24 mouse cellular contexts compared by ENCODE assay signal in genomic region chr9:66604349-66605206, GRCm38 (mm10). TPM values are rescaled to one million over a fixed set of nuclear protein-coding genes. Genes with fewer than 3 reads are reported as not detected.
DNase-seq lines count a peak whose midpoint lies in the region; ATAC-seq lines count a peak whose summit lies in the region.
"Had no signal": no experiment of that assay in that cellular context is flagged by ENCODE, and none has a peak within 500 bp of the region (broad histone marks: within the 10 kb centered on the region; RNA-seq: fewer than 3 reads in every experiment).

No protein-coding gene starts in this region.

- 81% methylated on average over 8 of the region's 8 CpGs for WGBS in kidney, embryonic 14.5 days
- 54% methylated on average over 8 of the region's 8 CpGs for whole genome bisulfite sequencing in liver, embryonic 12.5 days (ENCODE audit: insufficient replicate concordance)
- WGBS in liver, embryonic 11.5 days, result 67% methylated on average over 8 of the region's 8 CpGs
- 48% methylated on average over 8 of the region's 8 CpGs for WGBS in liver, embryonic 16.5 days (ENCODE audit: insufficient replicate concordance)

- no peaks in the 10 kb centered on the region for H3K9me3 ChIP-seq in kidney, embryonic 14.5 days (ENCODE audit: control insufficient read depth, low read length)
- H3K9me3 ChIP-seq in liver, embryonic 12.5 days (replicated peaks), result no peaks in the 10 kb centered on the region
- H3K9me3 ChIP-seq in liver, embryonic 11.5 days (ENCODE audit: control insufficient read depth, low read length), result no peaks in the 10 kb centered on the region
- no peaks in the 10 kb centered on the region for H3K9me3 ChIP-seq in liver, embryonic 16.5 days (replicated peaks; ENCODE audit: control insufficient read depth, low read length)
- H3K9me3 ChIP-seq: embryonic facial prominence, embryonic 13.5 days; limb, embryonic 12.5 days; midbrain, embryonic 15.5 days; stomach, embryonic 15.5 days had no signal

- no peaks in the 10 kb centered on the region for H3K27me3 ChIP-seq in kidney, embryonic 14.5 days (ENCODE audit: control insufficient read depth, insufficient read depth, low read length)
- H3K27me3 ChIP-seq in liver, embryonic 12.5 days (replicated peaks), result 0 out of 2 replicates have a peak, but pooled peaks cover 12% of the 10 kb centered on the region
- H3K27me3 ChIP-seq in liver, embryonic 11.5 days (replicated peaks; ENCODE audit: control insufficient read depth, insufficient read depth, low read length), result no peaks in the 10 kb centered on the region
- H3K27me3 ChIP-seq in liver, embryonic 16.5 days (ENCODE audit: control insufficient read depth, insufficient read depth, low read depth, low read length), result no peaks in the 10 kb centered on the region
- H3K27me3 ChIP-seq: embryonic facial prominence, embryonic 13.5 days; midbrain, embryonic 15.5 days; stomach, embryonic 15.5 days had no signal

- ATAC-seq in kidney, embryonic 14.5 days (ENCODE audit: low FRiP score, low TSS enrichment), result no peak
- ATAC-seq in liver, embryonic 12.5 days, result no peak
- no peak for ATAC-seq in liver, embryonic 11.5 days (replicated peaks; ENCODE audit: low FRiP score)
- peak; percentile 31; the same call in 1 of the 2 replicates for ATAC-seq in liver, embryonic 16.5 days (ENCODE audit: low read depth)
- ATAC-seq: forebrain, embryonic 16.5 days; hindbrain, postnatal 0 days; midbrain, embryonic 15.5 days had no signal

- DNase-seq in kidney, adult 11 months, result peak; percentile 52
- DNase-seq in liver, embryonic 11.5 days (ENCODE audit: low spot score), result no peak
- DNase-seq in yolk sac, embryonic 10.5 days (ENCODE audit: low spot score), result peak; percentile 68
- no peak for DNase-seq in right cerebral cortex, adult 18-20 months
- no peak for DNase-seq in cerebellum, adult 11 months
- DNase-seq: adrenal gland, adult 2 months; B cell, adult 2 months; cerebellum, postnatal 10 days; heart, adult 2 months; heart, postnatal 4 days; lung, embryonic 14.5 days; lung, postnatal 36 days; right cerebral cortex, postnatal 25 days; thymus, postnatal 14 days had no signal

- no peak overlapping the region for H3K27ac ChIP-seq in kidney, embryonic 14.5 days (ENCODE audit: low read depth, low read length)
- H3K27ac ChIP-seq in liver, embryonic 12.5 days, result peak overlapping the region; percentile 10; the same call in 1 of the 2 replicates
- no peak overlapping the region for H3K27ac ChIP-seq in liver, embryonic 11.5 days (ENCODE audit: low read depth, low read length)
- H3K27ac ChIP-seq in liver, embryonic 16.5 days (ENCODE audit: low read length), result peak overlapping the region; percentile 61
- H3K27ac ChIP-seq: embryonic facial prominence, embryonic 13.5 days; heart, adult 2 months; hindbrain, postnatal 0 days; limb, embryonic 12.5 days; midbrain, embryonic 15.5 days had no signal

- no peaks in the 10 kb centered on the region for H3K36me3 ChIP-seq in kidney, embryonic 14.5 days (ENCODE audit: control insufficient read depth, insufficient read depth, low read length)
- no peaks in the 10 kb centered on the region for H3K36me3 ChIP-seq in liver, embryonic 12.5 days
- H3K36me3 ChIP-seq in liver, embryonic 11.5 days (ENCODE audit: control insufficient read depth, insufficient read depth, low read length), result no peaks in the 10 kb centered on the region
- no peaks in the 10 kb centered on the region for H3K36me3 ChIP-seq in liver, embryonic 16.5 days (ENCODE audit: control insufficient read depth, insufficient read depth)
- H3K36me3 ChIP-seq: embryonic facial prominence, embryonic 13.5 days; limb, embryonic 12.5 days; midbrain, embryonic 15.5 days; stomach, embryonic 15.5 days had no signal

- peaks cover 13% of the 10 kb centered on the region for H3K4me1 ChIP-seq in kidney, embryonic 14.5 days (ENCODE audit: control insufficient read depth, insufficient read depth, low read length)
- peaks cover 32% of the 10 kb centered on the region for H3K4me1 ChIP-seq in liver, embryonic 12.5 days
- H3K4me1 ChIP-seq in liver, embryonic 11.5 days (replicated peaks; ENCODE audit: control insufficient read depth, insufficient read depth, low read length), result peaks cover 16% of the 10 kb centered on the region
- peaks cover 15% of the 10 kb centered on the region for H3K4me1 ChIP-seq in liver, embryonic 16.5 days (ENCODE audit: control insufficient read depth, low read depth, low read length)
- H3K4me1 ChIP-seq: midbrain, embryonic 15.5 days had no signal

- H3K4me3 ChIP-seq in kidney, embryonic 14.5 days (ENCODE audit: low read length), result no peak overlapping the region
- no peak overlapping the region for H3K4me3 ChIP-seq in liver, embryonic 12.5 days
- no peak overlapping the region for H3K4me3 ChIP-seq in liver, embryonic 11.5 days (ENCODE audit: low read depth, low read length)
- no peak overlapping the region for H3K4me3 ChIP-seq in liver, embryonic 16.5 days (ENCODE audit: low read depth, low read length)
- H3K4me3 ChIP-seq: embryonic facial prominence, embryonic 13.5 days; heart, adult 2 months; limb, embryonic 12.5 days; midbrain, embryonic 15.5 days; myocyte; stomach, embryonic 15.5 days had no signal

- no peak overlapping the region for H3K9ac ChIP-seq in kidney, embryonic 14.5 days (ENCODE audit: low read depth, low read length)
- H3K9ac ChIP-seq in liver, embryonic 12.5 days, result no peak overlapping the region
- H3K9ac ChIP-seq in liver, embryonic 11.5 days (ENCODE audit: low read depth, low read length), result no peak overlapping the region
- H3K9ac ChIP-seq in liver, embryonic 16.5 days (ENCODE audit: low read depth, low read length), result no peak overlapping the region
- H3K9ac ChIP-seq: embryonic facial prominence, embryonic 13.5 days; limb, embryonic 12.5 days; lung, embryonic 14.5 days; midbrain, embryonic 15.5 days; stomach, embryonic 15.5 days had no signal

- H3K4me2 ChIP-seq in kidney, embryonic 14.5 days (replicated peaks; ENCODE audit: low read depth, low read length), result no peak overlapping the region
- no peak overlapping the region for H3K4me2 ChIP-seq in liver, embryonic 12.5 days
- no peak overlapping the region for H3K4me2 ChIP-seq in liver, embryonic 11.5 days
- H3K4me2 ChIP-seq in liver, embryonic 16.5 days (ENCODE audit: low read depth, low read length), result no peak overlapping the region
- H3K4me2 ChIP-seq: embryonic facial prominence, embryonic 13.5 days; limb, embryonic 12.5 days; lung, embryonic 14.5 days; midbrain, embryonic 15.5 days; stomach, embryonic 15.5 days had no signal

RNA-seq across cellular contexts. Expression of gene Usp3, which starts 11.6 kb away (rescaled TPM):
- polyA plus RNA-seq in kidney, embryonic 14.5 days (2014; fragmentation: Nextera tagmentation; extraction: Ambion mirVana), result 51.7 and 83.6 TPM in 2 replicates
- 20.3 and 21.3 TPM in 2 replicates for polyA plus RNA-seq in liver, embryonic 12.5 days (2016; fragmentation: Nextera tagmentation; extraction: Ambion mirVana)
- 32.8 and 33.1 TPM in 2 replicates for polyA plus RNA-seq in liver, embryonic 11.5 days (2014; fragmentation: Nextera tagmentation; extraction: Ambion mirVana)
- polyA plus RNA-seq in liver, embryonic 16.5 days (2015; fragmentation: Nextera tagmentation; extraction: Ambion mirVana), result 11.9 and 14.8 TPM in 2 replicates

Comparison
In these comparisons a context has a peak if more than half of its experiments do, and no peak if none do; other contexts are left out.
1. H3K27ac ChIP-seq: peak in liver, embryonic 12.5 days (single experiment) and liver, embryonic 16.5 days (single experiment); none in kidney, embryonic 14.5 days (single experiment) and liver, embryonic 11.5 days (single experiment).
2. DNase-seq: peak in kidney, adult 11 months (single experiment) and yolk sac, embryonic 10.5 days (single experiment); none in liver, embryonic 11.5 days (single experiment), right cerebral cortex, adult 18-20 months (single experiment) and cerebellum, adult 11 months (single experiment).